Mouse (Mus musculus) retina, postnatal 1 day (tissue): ENCODE data around the gene Dph2.

ENCODE experiments used
- DNase-seq: peaks from one replicate; pipeline ENCODE4 v3.0.0-alpha.2; 2012

Dph2 gene

DNA sequence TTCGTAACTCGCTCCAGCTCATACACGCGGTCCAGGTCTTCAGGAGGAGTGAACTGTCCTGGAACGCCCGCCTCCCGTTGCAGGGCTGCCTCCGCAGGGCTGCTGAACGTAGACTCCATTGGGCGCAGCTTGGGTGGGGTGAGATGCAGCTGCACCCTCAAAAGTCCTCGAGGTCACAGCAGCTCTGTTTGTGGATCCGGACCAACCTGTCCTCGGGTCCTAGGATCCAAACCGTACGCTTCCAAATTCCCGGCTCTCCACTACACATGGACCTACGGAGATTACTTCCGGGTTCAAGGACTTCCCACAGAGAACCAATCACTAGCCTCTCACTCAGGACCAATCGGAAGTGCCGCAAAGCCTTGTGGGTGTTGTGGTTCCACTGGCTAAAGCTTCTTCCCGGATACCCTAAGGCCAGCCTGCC lies at the start of gene Dph2:
Dph2 (minus strand) TSS at position 295 of the 424 bp plus-strand sequence.
- peak; percentile 96 for DNase-seq

DNA sequence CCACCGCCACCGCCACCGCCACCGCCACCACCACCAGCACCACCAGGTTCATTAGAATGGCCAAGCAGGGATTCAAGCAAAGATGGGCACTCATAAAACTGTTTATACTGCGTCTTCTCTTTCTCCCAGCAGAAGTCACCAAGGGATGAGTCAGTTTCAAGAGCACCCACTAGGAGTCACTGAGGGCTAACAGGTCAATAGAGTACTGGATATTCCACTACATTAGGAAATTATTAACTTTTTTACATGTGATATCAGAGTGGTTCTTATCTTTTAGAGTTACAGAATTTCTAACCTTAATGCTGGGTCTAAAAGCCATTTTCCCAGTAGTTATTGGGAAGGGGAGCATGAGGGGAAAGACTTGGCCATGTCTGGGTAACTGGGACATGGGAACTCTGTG lies 45.1 kb upstream of the Dph2 start:
- no peak for DNase-seq

DNA sequence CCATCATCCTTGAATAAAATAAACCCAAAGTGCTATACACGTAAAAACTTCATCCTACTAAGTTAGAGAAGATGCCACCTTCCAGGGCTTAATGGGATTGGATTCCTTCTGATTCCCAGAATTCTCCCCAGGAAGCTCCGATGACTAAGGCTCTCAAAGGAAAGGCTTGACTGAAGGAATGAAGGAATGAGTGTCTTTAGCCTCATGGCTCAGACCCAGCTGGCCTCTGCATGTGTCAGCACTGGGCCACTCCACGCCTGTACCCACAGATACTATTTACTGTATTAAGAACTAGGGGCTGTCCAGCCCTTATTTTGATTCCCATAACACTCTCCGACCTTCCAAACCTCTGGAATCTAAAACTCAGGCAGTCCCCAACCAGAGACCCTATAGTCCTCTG lies 42.2 kb upstream of the Dph2 start:
- no peak for DNase-seq

DNA sequence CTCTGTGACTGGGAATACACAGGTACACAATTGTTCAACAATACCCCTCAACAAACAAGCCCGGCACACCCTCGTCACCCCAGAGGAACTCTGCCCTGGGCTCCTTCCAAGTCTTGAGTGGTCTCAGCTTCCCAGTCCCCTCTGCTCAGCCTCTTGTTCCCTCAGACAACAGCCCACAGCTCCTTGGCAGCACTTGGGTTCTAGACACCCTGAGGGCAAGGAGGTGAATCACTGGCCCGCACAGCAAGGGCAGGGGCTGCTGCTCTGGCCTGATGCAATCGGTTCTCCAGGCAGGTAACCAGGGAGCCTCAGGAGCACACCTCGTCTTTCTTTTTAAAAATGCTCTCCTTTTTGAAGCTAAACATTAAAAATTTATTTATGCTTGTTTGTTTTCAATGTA lies 41.4 kb upstream of the Dph2 start:
- DNase-seq = no peak

DNA sequence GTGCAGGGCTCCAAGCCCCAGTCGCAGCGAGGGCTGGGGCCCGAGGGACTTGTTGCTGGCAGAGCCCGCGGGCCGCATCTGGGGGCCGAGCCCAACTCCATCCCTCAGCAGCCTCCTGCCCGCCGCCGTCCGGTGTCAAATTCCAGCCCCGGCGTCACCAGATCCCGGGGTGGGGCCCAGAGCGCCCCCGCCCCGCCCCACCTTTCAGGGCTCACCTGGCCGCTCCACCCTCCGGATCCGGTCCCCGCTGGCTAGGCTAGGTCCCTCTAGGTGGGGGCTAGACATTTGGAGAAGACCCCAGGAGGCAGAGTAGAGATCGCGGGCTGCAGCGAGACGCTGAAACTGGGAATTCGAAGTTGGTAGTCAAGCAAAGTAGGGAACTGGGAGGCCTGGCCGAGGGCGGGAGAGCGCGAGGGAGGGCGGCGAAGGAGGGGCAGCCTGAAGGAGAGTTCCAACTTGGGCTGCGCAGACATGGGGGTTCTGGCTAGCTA lies 37.6 kb upstream of the Dph2 start, which contains the start of gene Artn:
Artn (minus strand) TSS at position 373 of the 491 bp plus-strand sequence.
- peak; percentile 46 for DNase-seq

DNA sequence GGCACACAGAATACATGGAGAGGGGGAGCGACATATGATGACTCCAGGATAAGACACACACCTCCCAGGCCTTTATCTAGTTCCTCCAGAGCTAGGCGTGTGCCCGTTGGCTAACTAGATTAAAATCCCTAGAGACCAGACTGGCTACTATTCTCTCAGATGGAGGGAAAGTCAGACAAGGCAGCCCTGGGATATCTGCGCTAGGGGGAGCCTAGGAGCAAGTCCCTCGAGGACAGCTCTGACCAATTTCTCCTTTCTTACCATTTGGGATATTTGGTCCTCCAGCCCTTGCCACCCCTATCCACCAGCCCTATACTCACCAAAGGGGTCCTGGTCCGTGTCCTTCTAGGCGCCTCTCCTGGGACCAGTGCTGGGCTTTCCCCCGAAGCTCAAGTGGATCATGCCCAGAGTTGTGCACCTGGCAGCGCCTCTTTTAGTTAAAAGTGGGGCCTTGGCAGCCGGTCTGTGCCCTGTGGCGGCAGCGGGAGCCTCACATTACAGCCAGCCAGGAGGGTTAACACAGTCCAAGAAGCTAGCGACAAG lies 36.9 kb upstream of the Dph2 start:
- DNase-seq = peak; percentile 67

DNA sequence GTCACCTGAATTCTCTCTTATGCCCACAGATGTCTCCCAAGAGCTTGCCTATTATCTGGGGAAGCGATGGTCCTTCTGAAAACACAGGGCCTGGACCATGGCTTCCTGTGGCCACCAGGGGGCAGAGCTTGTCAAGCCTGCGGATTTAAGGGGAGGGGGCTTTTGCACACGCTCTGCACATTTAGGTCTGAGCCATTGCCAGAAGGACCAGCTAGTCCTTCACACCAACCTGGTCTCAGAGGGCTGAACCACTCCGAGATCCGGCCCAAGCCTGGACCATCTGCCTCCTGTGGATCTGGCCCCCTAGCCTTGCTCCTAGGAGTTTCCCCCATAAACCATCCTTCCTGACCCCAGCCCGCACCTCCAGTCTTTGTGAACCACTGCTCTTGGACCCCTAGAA lies 36.4 kb upstream of the Dph2 start:
- DNase-seq = peak; percentile 84

DNA sequence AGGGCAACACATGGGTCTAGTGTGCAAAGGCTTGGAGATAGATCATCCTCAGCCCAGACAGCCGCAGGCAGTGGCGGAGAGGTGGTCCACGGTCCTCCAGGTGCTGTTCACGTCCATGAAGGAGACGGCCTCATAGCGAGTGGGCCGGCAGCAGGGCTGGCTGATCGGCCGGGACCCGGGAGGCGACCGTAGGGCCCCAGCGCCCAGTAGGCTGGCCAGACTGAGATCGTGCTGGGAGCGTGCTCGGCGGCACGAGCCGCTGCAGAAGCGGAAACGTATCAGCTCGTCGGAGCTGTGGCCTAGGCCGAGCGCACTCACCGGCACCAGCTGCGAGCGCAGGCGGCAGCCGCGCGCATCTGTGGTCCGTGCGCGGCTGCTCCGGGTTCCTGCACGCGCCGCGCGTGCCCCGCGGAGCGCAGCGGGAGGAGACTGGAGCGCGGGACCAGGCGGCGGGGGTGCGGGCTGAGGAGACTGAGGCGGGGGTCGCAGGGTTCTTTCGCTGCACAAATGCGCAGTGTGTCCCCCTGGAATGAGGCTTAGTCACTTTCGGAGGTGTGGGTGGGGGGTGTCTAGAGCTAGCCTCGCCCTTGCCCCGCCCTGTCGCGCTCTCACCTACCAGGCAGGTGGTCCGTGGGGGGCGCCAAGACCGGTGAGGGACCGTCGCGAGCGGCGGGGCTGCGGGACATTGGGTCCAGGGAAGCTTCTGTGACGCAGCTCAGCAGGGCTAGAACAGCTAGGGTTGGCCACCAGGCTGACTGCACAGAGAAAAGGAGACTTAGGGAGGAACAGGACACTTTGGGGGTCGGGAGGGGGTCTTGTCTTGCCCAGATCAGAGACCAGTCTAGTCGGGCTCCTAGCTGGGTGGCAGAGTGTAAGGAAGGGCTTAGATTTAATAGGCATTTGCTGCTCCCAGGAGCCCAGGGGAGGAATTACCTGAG lies 35.0 kb upstream of the Dph2 start:
- peak; percentile 76 for DNase-seq

DNA sequence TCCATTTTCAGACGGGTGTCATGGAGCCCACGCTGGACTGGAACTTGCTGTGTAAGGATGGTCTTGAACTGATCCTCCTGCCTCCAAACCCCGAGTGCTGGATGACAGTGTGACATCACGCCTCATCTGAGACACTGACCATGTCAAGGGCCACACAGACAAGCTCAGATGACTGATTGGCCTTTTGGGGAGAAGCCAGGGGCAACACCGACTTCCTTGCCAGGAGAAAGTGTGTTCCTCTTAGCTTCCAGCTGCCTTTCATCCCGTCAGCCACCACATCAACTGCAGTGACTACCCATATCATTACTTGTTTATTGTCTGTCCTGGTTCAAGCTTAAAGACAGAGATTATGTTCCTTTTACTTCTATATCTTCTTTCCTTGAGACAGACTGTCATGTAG lies 33.1 kb upstream of the Dph2 start:
- no peak for DNase-seq

DNA sequence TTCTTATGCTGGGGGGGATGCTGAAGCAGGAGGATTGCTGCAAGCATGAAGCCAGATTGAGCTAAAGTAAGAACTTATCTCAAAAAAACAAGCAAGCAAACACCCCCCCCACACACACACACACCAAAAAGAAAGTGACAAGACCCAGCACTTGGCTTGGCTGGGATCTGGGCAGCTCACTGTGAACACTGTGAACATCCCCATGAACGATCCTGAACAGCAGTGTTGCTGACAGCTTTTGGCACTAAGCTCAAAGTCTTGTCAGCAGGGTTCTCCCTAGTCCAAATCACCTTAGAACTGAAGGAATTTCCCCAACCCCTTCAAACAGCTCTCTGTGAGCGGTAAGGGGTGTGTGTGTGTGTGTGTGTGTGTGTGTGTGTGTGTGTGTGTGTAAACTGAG lies 31.6 kb upstream of the Dph2 start:
- no peak for DNase-seq

DNA sequence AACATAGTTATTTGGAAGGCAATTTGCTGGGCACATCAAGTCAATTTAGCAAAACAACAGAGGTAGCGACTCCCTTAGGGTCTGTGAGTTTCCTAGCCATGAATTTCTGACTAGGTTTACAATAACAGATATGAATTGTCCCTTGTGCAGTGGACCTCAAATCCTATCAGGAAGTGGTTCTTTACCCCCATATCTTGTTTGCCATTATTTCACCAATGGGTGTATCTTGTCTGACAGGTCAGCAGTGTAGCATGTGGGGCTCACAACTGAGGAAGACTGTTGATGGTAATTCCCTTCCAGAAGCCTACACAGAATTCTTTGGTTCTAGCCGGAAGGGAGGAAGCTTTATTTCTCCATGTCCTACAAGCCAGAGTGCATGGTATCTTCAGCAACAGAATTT lies 29.5 kb upstream of the Dph2 start:
- DNase-seq = no peak

DNA sequence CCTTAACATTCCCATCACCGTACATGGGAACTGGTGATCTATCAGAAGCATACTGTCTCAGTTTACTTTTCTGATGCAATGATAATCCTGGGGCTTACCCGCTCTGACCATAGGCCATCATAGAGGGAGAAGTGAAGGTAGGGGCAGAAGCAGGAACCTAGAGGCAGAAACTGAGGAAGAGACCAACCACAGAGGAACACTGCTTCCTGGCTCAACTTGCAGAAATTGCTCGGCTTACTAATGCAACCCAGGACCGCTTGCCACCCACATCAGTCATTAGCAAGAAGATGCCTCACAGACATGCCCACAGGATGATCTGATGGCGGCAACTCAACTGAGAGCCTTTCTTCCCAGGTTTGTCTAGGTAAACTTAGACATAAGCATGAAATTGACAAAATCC lies 26.9 kb upstream of the Dph2 start:
- no peak for DNase-seq

DNA sequence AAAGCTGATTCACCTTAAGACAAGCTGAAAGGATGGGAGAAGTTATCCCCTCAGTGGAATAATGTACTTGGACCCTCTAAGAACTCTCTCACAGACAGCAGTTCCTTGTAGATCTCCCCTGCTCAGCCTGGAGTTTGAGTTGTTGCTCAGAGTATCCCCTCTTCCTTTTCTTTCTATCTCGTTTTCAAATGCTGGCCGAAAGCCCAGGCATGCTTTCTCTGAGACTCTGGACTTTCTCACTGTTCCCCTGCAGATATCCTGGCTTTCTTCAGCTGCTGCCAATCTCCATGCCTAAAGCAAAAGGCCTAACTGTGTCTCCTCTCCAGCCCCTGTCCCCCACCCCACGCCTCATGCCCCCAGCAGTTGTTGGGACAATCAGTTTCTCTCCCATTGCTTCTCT lies 26.4 kb upstream of the Dph2 start:
- DNase-seq = no peak

DNA sequence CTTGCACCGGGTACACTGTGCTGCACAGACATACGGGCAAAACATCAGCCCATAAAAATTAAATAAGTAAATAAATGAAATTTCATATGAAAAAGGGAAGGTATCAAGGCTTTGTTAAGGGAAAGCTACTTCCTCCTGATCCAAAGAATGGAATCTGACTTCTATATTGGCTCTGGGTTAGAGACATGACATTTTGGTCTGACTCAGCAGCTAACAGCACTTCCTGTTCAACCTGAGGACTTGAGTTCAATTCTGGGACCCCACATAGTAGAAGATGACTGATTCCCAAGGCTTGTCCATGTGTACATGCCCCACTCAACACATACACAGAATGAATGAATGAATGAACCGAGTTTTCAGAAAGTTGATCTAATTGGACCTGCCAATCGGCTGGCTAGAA lies 26.0 kb upstream of the Dph2 start:
- no peak for DNase-seq

DNA sequence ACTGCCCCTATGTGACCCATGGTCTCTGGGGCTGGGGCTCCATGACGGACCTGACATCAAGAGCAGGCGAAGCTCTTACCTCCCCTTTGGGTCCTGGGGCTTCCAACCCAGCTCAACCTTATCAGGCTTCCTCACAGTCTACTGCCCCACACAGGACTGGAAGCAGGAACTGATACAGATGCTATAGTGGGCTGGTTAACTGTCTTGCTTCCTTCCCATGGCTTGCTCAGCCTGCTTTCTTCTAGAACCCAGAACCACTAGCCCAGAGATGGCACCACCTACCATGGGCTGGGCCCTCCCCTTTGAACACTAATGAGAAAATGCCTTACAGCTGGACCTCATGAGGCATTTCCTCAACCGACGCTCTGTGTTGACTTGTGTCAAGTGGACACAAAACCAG lies 25.6 kb upstream of the Dph2 start:
- no peak for DNase-seq

DNA sequence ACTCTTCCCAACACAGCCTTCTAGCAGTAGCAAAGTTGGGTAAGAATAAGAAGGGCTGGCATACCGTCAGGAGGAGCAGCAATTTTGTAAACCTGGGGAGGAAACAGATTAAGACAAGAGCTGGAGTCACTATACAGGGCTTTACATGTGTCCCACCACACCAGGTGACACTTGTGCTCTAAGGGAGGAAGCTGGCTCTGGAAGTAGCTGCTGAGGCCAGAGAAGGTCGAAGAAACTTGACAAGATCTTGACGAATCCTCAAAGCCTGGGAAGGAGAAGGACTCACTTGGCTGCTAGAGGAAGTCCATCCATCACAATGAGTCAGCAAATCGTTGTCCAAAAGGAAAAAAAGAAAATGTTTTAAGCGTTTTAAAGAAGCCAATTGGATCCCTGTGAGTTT lies 24.6 kb upstream of the Dph2 start:
- DNase-seq = no peak

DNA sequence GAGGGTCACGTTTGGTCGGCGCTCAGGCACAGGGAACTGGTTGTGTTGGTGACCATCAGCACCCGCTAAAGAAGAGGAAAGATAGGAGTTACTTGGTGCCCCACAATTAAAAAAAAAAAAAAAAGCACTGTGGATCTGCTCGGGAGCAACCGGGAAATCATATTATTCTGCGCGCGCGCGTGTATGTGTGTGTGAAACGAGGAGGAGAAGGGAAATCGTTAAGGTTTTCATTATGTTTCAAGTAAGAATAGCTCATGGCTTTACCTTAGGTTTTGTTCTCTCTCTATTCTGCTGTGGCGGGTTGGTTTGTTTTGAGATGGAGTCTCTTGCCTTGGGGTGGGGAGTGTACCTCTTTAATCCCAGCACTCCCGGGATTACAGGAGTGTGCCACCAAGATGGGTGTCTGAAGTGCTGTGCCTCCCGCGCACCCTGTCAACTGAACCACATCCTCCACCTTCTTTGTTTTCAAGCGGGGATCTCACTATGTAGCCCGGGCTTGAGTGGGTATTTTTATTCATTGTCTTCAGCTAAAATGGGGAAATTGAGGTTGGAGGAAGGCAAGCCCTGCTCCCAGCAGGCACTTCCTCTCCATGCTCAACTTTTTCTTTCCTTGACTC lies 23.8 kb upstream of the Dph2 start:
- DNase-seq = no peak

DNA sequence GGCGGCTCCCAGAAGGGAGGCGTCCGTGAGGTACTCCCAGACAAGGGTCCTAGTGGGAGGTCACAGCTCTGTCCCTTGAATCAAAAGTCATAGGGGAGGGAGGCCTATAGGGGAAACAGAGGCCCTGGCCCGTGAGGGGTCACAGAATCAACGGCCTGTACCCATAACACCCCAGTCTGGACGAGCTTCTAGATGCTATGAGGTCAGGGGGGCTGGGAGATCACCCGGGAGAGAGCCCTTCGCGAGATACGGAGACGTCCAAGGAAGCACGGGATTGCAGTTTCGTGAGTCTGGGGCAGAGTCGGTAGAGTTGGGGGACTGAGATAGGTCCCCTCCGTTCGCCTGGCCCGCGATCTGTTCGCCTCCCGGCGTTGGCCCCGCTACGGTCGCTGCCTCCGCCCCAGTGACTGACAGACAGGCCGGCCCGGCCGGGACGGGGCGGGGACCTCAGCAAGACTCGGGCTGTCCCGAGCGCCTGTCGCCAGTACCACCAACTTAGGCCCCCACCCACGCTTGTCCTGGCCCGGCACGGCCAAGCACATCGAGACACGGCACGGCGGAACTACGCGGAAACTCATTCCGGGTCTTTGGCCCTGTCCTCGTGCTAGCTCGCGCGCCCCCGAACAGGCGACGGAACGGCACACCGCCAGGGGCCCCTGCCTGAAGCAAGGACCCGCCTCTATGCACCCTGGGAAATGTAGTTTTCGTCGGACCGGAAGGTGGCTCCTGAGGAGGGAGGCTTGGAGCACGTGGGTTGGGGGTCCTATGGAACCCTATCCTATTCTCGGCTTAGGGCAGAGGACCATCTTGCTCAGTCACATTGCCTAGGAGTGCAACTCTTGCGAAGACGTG lies 23.0 kb upstream of the Dph2 start, which contains the start of gene Ipo13:
Ipo13 (minus strand) TSS at position 409 of the 852 bp plus-strand sequence.
- peak; percentile 96 for DNase-seq

DNA sequence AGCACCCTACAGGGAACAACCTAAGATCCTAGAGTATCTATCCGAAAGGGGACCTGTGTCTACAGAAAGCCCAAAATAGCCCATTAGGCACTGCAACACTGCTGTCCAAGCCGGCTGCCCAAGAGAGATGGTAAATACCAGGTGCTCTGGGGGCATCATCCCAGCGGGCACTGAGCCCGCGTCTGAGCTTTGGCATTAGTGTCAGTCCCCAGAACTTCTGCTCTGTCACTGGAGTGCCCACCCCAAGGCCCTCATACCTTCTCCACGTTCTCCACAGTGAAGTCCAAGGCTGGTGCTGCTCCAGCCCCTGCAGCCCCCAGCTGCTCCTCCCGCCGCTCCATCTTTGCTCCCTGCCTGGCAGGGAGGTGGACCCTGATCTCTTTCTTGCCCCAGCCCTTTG lies 22.2 kb upstream of the Dph2 start:
- DNase-seq = no peak

DNA sequence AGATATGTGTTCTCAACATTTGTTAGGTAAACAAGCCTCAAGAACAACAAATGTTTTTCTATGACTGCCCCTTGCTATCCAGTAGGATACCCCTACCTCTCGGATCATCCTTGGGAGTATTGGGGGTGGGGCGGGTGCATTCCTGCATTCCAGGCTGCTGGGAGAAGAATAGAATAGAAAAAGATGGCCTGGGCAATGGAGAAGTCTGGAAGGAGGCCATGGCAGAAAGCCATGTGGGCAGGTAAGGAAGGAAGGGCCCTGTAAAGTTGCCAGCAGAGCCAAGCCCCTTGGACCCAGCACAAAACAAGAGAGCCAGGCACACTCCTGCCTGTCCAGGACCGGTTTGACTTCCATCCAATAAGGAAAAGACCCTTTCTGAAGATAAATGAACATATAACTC lies 21.6 kb upstream of the Dph2 start:
- no peak for DNase-seq

DNA sequence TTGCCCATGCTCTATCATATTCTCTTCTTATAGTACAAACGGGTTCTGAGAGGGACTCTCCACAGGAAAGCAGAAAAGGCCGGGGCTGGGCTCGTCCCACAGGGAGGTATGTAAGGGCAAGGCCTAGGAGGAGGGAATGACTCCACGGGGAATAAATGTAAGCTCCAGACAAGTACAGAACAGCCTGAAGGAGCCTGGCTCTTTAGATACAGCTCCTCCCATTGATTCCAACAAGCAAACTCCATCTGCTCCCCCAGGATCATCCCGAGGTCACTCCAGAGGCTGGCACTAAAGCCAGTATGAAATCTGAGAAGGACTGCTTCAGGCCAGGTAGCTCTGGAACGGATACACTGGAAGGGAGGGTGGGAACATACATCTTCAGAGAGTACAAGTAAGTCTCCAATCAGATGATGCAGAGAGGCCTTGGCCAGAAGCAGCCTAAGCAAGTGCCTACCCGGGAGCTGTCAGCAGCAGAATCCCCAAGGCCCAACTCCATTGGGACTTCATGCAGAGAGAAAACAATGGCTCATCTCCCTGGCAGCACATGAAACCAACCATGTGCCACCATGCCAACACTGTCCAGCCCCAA lies 20.9 kb upstream of the Dph2 start:
- no peak for DNase-seq

DNA sequence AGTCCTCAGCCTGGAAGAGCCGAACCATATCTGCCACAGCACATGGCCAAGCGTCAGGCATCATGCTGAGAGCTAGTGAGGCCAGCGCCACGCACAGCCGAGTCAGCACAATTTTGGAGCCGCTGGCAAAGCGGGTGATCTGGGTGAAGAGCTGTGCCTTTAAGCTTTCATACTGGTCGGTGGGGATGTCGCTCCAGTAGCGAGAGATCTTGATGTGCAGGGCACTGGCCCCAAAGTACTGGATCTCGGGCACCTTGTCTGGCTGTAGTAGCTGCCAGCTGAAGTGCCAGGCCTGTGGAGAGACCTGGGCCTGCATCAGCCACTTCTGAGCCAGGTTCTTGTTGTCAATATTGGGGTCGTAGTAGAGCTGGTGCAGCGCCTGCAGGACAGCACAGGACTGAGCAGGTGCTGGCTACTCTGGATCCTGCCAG lies 20.3 kb upstream of the Dph2 start:
- no peak for DNase-seq
